Mouse (Mus musculus) G1E (cell line): ENCODE data around the gene Cdh13.

Experiments used
- CTCF ChIP-seq: IDR thresholded peaks from 2 replicates; pipeline ENCODE4 v1.5.1; 2012; ENCODE audit warnings: low read depth, low read length, inconsistent platforms, mixed read lengths
- GATA1 ChIP-seq: IDR thresholded peaks from 2 replicates; pipeline ENCODE4 v1.6.1; 2012; ENCODE audit warnings: borderline replicate concordance, low read length, inconsistent platforms, mixed read lengths
- GATA2 ChIP-seq: IDR thresholded peaks from 2 replicates; pipeline ENCODE4 v1.6.1; 2012; ENCODE audit warnings: low read depth, low read length, inconsistent platforms, borderline replicate concordance
- POLR2AphosphoS5 ChIP-seq: IDR thresholded peaks from 2 replicates; pipeline ENCODE4 v1.6.1; 2012; ENCODE audit warnings: low read depth, low read length, inconsistent platforms; ENCODE audit not compliant: insufficient replicate concordance
- TAL1 ChIP-seq: conservative IDR thresholded peaks from 2 replicates; pipeline ENCODE4 v1.6.1; 2012; ENCODE audit warnings: low read depth, low read length, inconsistent platforms, mixed read lengths

DNA sequence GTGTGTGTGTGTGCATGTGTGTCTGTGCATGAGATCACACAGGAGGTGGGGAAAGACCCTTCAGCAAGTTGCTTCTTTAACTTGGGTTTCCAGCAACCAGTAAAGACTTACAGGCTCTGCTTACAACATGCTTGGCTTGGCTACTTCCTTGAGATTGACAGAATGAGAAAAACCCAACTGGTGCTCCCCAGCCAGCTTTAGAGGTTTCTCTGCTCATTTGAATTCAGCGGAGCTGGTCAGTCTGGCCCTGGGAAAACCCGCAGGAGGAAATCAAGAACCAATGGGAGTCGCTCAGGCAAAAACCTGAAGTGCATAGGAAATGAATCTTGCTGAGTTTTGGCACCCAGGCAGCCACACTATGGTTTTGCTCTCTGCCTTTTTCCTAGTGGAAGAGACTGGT lies 96.1 kb downstream of the Cdh13 start:
- TF ChIP-seq CTCF (no peak), TAL1 (no peak), POLR2AphosphoS5 (no peak), GATA1 (no peak), GATA2 (no peak)
